Mouse (Mus musculus) CH12.LX (cell line): ENCODE results near the gene Lrrc1.

Experiments
- CHD1 ChIP-seq: IDR thresholded peaks from 2 replicates; pipeline ENCODE4 v1.6.1; 2012; ENCODE audit warnings: low read depth, low read length, improper control_type of control experiment, inconsistent platforms
- CTCF ChIP-seq, 2 experiments: IDR thresholded peaks in 1 of 2; conservative IDR thresholded peaks in 1 of 2; 2 replicates each; pipeline ENCODE4 v1.5.1; 2011 to 2012; ENCODE audit warnings: low read depth in 2 of 2, low read length in 2 of 2, improper control_type of control experiment in 1 of 2, inconsistent platforms in 1 of 2, mild to moderate bottlenecking in 1 of 2, moderate library complexity in 1 of 2
- ELF1 ChIP-seq: IDR thresholded peaks from 2 replicates; pipeline ENCODE4 v1.6.1; 2014; ENCODE audit warnings: low read depth, mild to moderate bottlenecking, inconsistent platforms, low read length, improper control_type of control experiment
- ETS1 ChIP-seq: conservative IDR thresholded peaks from 2 replicates; pipeline ENCODE4 v1.6.1; 2012; ENCODE audit warnings: low read depth, mild to moderate bottlenecking, inconsistent platforms, low read length, improper control_type of control experiment, moderate library complexity
- HCFC1 ChIP-seq: IDR thresholded peaks from 2 replicates; pipeline ENCODE4 v1.6.1; 2012; ENCODE audit warnings: low read depth, mild to moderate bottlenecking, inconsistent platforms, low read length, improper control_type of control experiment
- KAT2A ChIP-seq: IDR thresholded peaks from 2 replicates; pipeline ENCODE4 v1.6.1; 2012; ENCODE audit warnings: low read length, improper control_type of control experiment, inconsistent platforms; ENCODE audit not compliant: insufficient replicate concordance
- MEF2A ChIP-seq: IDR thresholded peaks from 2 replicates; pipeline ENCODE4 v1.6.1; 2014; ENCODE audit warnings: low read depth, mild to moderate bottlenecking, inconsistent platforms, low read length, improper control_type of control experiment, borderline replicate concordance
- POLR2A ChIP-seq: IDR thresholded peaks from 2 replicates; pipeline ENCODE4 v1.6.1; 2011; ENCODE audit warnings: low read depth, mild to moderate bottlenecking, improper control_type of control experiment, low read length
- POLR2AphosphoS2 ChIP-seq: IDR thresholded peaks from 2 replicates; pipeline ENCODE4 v1.6.1; 2011; ENCODE audit warnings: low read depth, low read length, improper control_type of control experiment
- SIN3A ChIP-seq: IDR thresholded peaks from 2 replicates; pipeline ENCODE4 v1.6.1; 2012; ENCODE audit warnings: low read length, improper control_type of control experiment, inconsistent platforms
- TBP ChIP-seq: conservative IDR thresholded peaks from 2 replicates; pipeline ENCODE4 v1.6.1; 2011; ENCODE audit warnings: low read depth, low read length, improper control_type of control experiment
- USF1 ChIP-seq: IDR thresholded peaks from 2 replicates; pipeline ENCODE4 v1.6.1; 2014; ENCODE audit warnings: low read depth, mild to moderate bottlenecking, inconsistent platforms, low read length, improper control_type of control experiment
- USF2 ChIP-seq: conservative IDR thresholded peaks from 2 replicates; pipeline ENCODE4 v1.6.1; 2011; ENCODE audit warnings: low read depth, low read length, improper control_type of control experiment
- ZNF384 ChIP-seq: IDR thresholded peaks from 2 replicates; pipeline ENCODE4 v1.6.1; 2012; ENCODE audit warnings: low read depth, low read length, improper control_type of control experiment, inconsistent platforms

GRCm38 (mm10) chr9:77388956-77389355 lies 155.7 kb downstream of the Lrrc1 start:
- TF ChIP-seq TBP = no peak
- TF ChIP-seq SIN3A = no peak
- TF ChIP-seq ELF1 = no peak
- TF ChIP-seq CTCF (conservative IDR thresholded peaks at IDR 0.05 in 1 of 2, IDR thresholded peaks at IDR 0.05 in 1 of 2; ENCODE audit: low read depth in 2 of 2, low read length in 2 of 2) = no peak
- no peak for TF ChIP-seq CHD1
- no peak for TF ChIP-seq POLR2A
- TF ChIP-seq ZNF384 = no peak
- TF ChIP-seq HCFC1 = no peak
- no peak for TF ChIP-seq USF2
- TF ChIP-seq KAT2A = no peak
- no peak for TF ChIP-seq USF1
- TF ChIP-seq MEF2A = no peak
- TF ChIP-seq POLR2AphosphoS2 = no peak
- no peak for TF ChIP-seq ETS1
